Comparison of ENCODE assay signal across 13 mouse cellular contexts in the genomic region with DNA sequence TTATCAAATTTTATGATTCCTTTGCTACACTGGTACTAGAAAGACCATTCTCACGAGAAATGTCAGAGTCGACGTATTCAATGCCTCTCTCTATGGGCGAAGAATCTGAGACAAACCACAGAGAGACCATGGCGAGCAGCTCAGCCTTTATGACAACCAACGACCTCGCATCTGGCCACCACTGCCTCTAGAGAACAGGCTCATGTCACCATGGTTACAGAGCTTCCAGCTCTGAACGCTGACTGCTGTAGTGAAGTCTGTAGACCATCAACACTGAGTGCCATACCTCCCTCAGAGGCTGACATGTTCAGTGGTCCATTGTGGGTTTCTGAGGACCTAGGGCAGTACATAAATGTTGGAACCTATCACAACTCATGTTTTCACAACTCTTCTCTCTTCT.
"Had no signal": no experiment of that assay in that cellular context is flagged by ENCODE, and none has a peak within 500 bp of the region (broad histone marks: within the 10 kb centered on the region; RNA-seq: fewer than 3 reads in every experiment).

No protein-coding gene starts in this region.

- H3K4me1 ChIP-seq: midbrain, embryonic 15.5 days had no signal

- H3K9me3 ChIP-seq: intestine, embryonic 15.5 days; midbrain, embryonic 15.5 days had no signal

- H3K36me3 ChIP-seq: intestine, embryonic 15.5 days; midbrain, embryonic 15.5 days had no signal

- H3K4me2 ChIP-seq: intestine, embryonic 15.5 days; midbrain, embryonic 15.5 days had no signal

- H3K9ac ChIP-seq: intestine, embryonic 15.5 days; liver, embryonic 14.5 days; midbrain, embryonic 15.5 days had no signal

- H3K4me3 ChIP-seq: intestine, embryonic 15.5 days; midbrain, embryonic 15.5 days had no signal

- H3K27me3 ChIP-seq: intestine, embryonic 15.5 days; midbrain, embryonic 15.5 days had no signal

- ATAC-seq: intestine, embryonic 15.5 days; lung, postnatal 0 days; midbrain, embryonic 15.5 days had no signal

- H3K27ac ChIP-seq: intestine, embryonic 15.5 days; liver, embryonic 14.5 days; midbrain, embryonic 15.5 days; stomach, postnatal 0 days had no signal

- DNase-seq: kidney, adult 18-20 months; kidney, postnatal 10 days; left cerebral cortex, postnatal 4 days; lung, adult 2 months; lung, postnatal 36 days; right cerebral cortex, postnatal 25 days; thymus, adult 2 months; thymus, postnatal 36 days had no signal
